Mouse (Mus musculus): ENCODE data around the gene Cldn17. TPM values are rescaled to one million over a fixed set of nuclear protein-coding genes. Genes with fewer than 3 reads are reported as not detected.

Cldn17 gene
- total RNA-seq (2023) = not detected

DNA sequence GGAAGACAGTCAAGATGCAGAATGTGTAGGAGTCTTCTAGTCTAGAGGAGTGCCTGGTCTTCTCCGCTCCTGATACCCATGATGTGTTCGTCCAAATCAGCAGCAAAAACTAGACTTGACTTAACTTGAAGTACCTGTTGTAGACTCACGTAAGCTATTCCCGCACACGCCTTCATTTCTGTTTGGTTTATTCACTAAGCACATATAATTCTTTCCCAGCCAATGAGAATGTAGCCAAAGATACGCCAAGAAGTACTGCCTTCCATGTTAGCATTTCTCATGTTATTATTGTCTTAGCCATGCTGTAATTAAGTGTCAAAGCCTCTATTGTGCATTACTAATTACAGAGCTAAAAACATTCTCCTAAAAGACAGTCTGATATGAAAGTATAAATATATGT is at the start of gene Cldn17:
Cldn17 (minus strand) TSS at position 101 of the 400 bp plus-strand sequence.

Other genes with a start within 250 kb of the Cldn17 start
- not detected for gene Grik1, start 216.7 kb downstream of the Cldn17 start, total RNA-seq (2023)
- gene Cldn8, start 56.2 kb upstream of the Cldn17 start, total RNA-seq (2023) = not detected
- gene Krtap24-1, start 105.3 kb upstream of the Cldn17 start, total RNA-seq (2023) = not detected
- not detected for gene 2310079G19Rik, start 120.7 kb upstream of the Cldn17 start, total RNA-seq (2023)
- not detected for gene Krtap26-1, start 140.8 kb upstream of the Cldn17 start, total RNA-seq (2023)
- not detected for gene Krtap27-1, start 164.7 kb upstream of the Cldn17 start, total RNA-seq (2023)
- gene 2310061N02Rik, start 201.0 kb upstream of the Cldn17 start, total RNA-seq (2023) = not detected
- not detected for gene Krtap13-1, start 221.9 kb upstream of the Cldn17 start, total RNA-seq (2023)
- gene Krtap13, start 244.7 kb upstream of the Cldn17 start, total RNA-seq (2023) = not detected